Comparison of ENCODE assay signal across 11 mouse cellular contexts in the genomic region with DNA sequence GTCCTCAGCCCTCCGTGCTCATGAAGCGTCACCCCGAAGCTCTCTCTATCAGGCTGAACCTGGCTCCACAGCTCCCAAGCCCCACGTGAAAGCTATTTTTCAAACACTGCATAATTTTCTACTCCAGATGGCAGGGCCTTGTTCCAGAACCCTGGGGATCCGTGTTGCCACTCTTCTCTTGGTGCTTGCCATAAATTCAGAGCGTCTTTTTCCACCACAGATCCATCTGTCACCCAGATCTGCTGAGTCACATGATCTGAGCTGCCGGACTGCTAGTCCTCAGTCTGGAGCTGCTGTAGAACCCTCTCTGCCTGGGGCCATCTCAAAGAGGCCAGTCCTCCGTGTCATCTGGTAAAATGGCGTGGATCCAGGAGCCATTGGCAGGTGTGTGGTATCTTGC.
DNase-seq lines count a peak whose midpoint lies in the region; ATAC-seq and TF ChIP-seq lines count a peak whose summit lies in the region.
"Had no signal": no experiment of that assay in that cellular context is flagged by ENCODE, and none has a peak within 500 bp of the region (broad histone marks: within the 10 kb centered on the region; RNA-seq: fewer than 3 reads in every experiment).

No protein-coding gene starts in this region.

- ATAC-seq in neural tube, embryonic 12.5 days (ENCODE audit: low FRiP score, low read depth) = peak; percentile 38; the same call in 1 of the 2 replicates
- peak; percentile 36; the same call in 1 of the 2 replicates for ATAC-seq in hindbrain, embryonic 14.5 days (ENCODE audit: low FRiP score)
- no peak for ATAC-seq in stomach, postnatal 0 days (ENCODE audit: low FRiP score, low TSS enrichment)

- DNase-seq in neural tube, embryonic 10.5 days (ENCODE audit: extremely low spot score, low spot score) = no peak
- peak; percentile 47 for DNase-seq in hindbrain, embryonic 14.5 days (ENCODE audit: low spot score)
- peak; percentile 41 to 75 for DNase-seq in left cerebral cortex, postnatal 10 days (ENCODE audit: extremely low spot score in 1 of 2, low spot score in 2 of 2)
- DNase-seq in urinary bladder, adult 2 months (ENCODE audit: low spot score) = no peak
- no peak for DNase-seq in gastrocnemius, postnatal 4 days (ENCODE audit: low spot score in 2 of 2)
- no peak for DNase-seq in stomach, postnatal 0 days (ENCODE audit: low spot score)
- no peak for DNase-seq in adrenal gland, postnatal 10 days
- DNase-seq: kidney, postnatal 4 days had no signal

- no peak overlapping the region for H3K4me3 ChIP-seq in neural tube, embryonic 12.5 days
- H3K4me3 ChIP-seq in hindbrain, embryonic 14.5 days (replicated peaks; ENCODE audit: low read length) = no peak overlapping the region
- H3K4me3 ChIP-seq in stomach, postnatal 0 days (ENCODE audit: low read depth, low read length) = no peak overlapping the region
- H3K4me3 ChIP-seq: embryonic facial prominence, embryonic 13.5 days; megakaryocyte, embryonic 14.5 days had no signal

- H3K9ac ChIP-seq in neural tube, embryonic 12.5 days = no peak overlapping the region
- H3K9ac ChIP-seq in hindbrain, embryonic 14.5 days = no peak overlapping the region
- H3K9ac ChIP-seq in stomach, postnatal 0 days (ENCODE audit: low read length) = no peak overlapping the region
- H3K9ac ChIP-seq: embryonic facial prominence, embryonic 13.5 days had no signal

- intact Hi-C loops in left cerebral cortex, postnatal 10 days (cut with DNase I) = no loop called here

- 0 out of 2 replicates have a peak overlapping the region, but pooled peaks have one; percentile 10 for H3K27ac ChIP-seq in neural tube, embryonic 12.5 days
- H3K27ac ChIP-seq in hindbrain, embryonic 14.5 days = peak overlapping the region; percentile 54; the same call in 1 of the 2 replicates
- no peak overlapping the region for H3K27ac ChIP-seq in stomach, postnatal 0 days (replicated peaks)
- H3K27ac ChIP-seq: embryonic facial prominence, embryonic 13.5 days had no signal

- WGBS in neural tube, embryonic 12.5 days = 55% methylated on average over 9 of the region's 9 CpGs
- 49% methylated on average over 9 of the region's 9 CpGs for WGBS in hindbrain, embryonic 14.5 days
- WGBS in stomach, postnatal 0 days = 80% methylated on average over 9 of the region's 9 CpGs

- no peak for TF ChIP-seq CTCF in stomach, postnatal 0 days (IDR thresholded peaks at IDR 0.05; ENCODE audit: low read depth)

- H3K27me3 ChIP-seq in neural tube, embryonic 12.5 days (replicated peaks) = no peaks in the 10 kb centered on the region
- no peaks in the 10 kb centered on the region for H3K27me3 ChIP-seq in hindbrain, embryonic 14.5 days (ENCODE audit: control insufficient read depth, insufficient read depth, low read length)
- H3K27me3 ChIP-seq in stomach, postnatal 0 days (ENCODE audit: control insufficient read depth, insufficient read depth, low read length) = no peaks in the 10 kb centered on the region
- H3K27me3 ChIP-seq: embryonic facial prominence, embryonic 13.5 days had no signal

- TF ChIP-seq EP300 in stomach, postnatal 0 days (optimal IDR thresholded peaks at IDR 0.05) = no peak

- H3K36me3 ChIP-seq in neural tube, embryonic 12.5 days = no peaks in the 10 kb centered on the region
- no peaks in the 10 kb centered on the region for H3K36me3 ChIP-seq in hindbrain, embryonic 14.5 days (replicated peaks; ENCODE audit: control insufficient read depth, insufficient read depth)
- no peaks in the 10 kb centered on the region for H3K36me3 ChIP-seq in stomach, postnatal 0 days (ENCODE audit: control insufficient read depth, insufficient read depth, low read length)
- H3K36me3 ChIP-seq: embryonic facial prominence, embryonic 13.5 days had no signal

- H3K4me2 ChIP-seq in neural tube, embryonic 12.5 days (replicated peaks) = no peak overlapping the region
- H3K4me2 ChIP-seq in hindbrain, embryonic 14.5 days (replicated peaks) = no peak overlapping the region
- H3K4me2 ChIP-seq in stomach, postnatal 0 days (replicated peaks; ENCODE audit: low read depth) = no peak overlapping the region
- H3K4me2 ChIP-seq: embryonic facial prominence, embryonic 13.5 days had no signal

- no peaks in the 10 kb centered on the region for H3K9me3 ChIP-seq in neural tube, embryonic 12.5 days
- H3K9me3 ChIP-seq in hindbrain, embryonic 14.5 days (ENCODE audit: control insufficient read depth, low read length) = no peaks in the 10 kb centered on the region
- no peaks in the 10 kb centered on the region for H3K9me3 ChIP-seq in stomach, postnatal 0 days (ENCODE audit: control insufficient read depth, low read length)
- H3K9me3 ChIP-seq: embryonic facial prominence, embryonic 13.5 days; megakaryocyte, embryonic 14.5 days had no signal

- peaks cover 16% of the 10 kb centered on the region; the same call in 1 of the 2 replicates for H3K4me1 ChIP-seq in neural tube, embryonic 12.5 days
- H3K4me1 ChIP-seq in hindbrain, embryonic 14.5 days (replicated peaks; ENCODE audit: control insufficient read depth, insufficient read depth, low read length) = peaks cover 13% of the 10 kb centered on the region
- H3K4me1 ChIP-seq in stomach, postnatal 0 days (replicated peaks; ENCODE audit: control insufficient read depth, insufficient read depth) = no peaks in the 10 kb centered on the region
- H3K4me1 ChIP-seq: embryonic facial prominence, embryonic 13.5 days; megakaryocyte, embryonic 14.5 days had no signal

Comparison
In these comparisons a context has a peak if more than half of its experiments do, and no peak if none do; other contexts are left out.
1. DNase-seq: peak in hindbrain, embryonic 14.5 days (single experiment) and left cerebral cortex, postnatal 10 days (2 of 2); none in neural tube, embryonic 10.5 days (single experiment), urinary bladder, adult 2 months (single experiment), gastrocnemius, postnatal 4 days (0 of 2), stomach, postnatal 0 days (single experiment) and adrenal gland, postnatal 10 days (single experiment).